Mouse (Mus musculus): ENCODE data around the gene 9930022D16Rik.

DNA sequence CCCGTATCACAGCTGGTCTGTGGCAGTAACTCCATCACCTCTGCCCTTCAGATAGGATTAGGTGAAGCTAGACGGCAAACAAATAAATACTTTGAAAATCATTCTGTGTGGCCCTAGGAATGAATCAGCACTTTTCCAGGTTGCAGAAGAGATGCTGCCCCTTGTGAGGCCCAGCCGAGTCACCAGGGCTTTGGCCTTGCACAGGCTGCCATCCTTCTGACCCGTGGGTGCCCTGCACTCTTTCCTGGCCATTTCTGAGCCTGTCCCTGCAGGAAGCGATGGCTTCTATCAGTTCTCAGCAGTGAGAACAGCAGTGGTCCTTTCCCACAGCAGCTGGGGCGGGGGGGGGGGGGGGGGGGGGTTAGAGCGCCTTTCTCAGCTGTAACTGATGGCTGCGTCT is 23.2 kb downstream of the 9930022D16Rik start:
- TF ChIP-seq POLR2A (IDR thresholded peaks at IDR 0.05; ENCODE audit: control insufficient read depth in 1 of 2, insufficient read depth in 1 of 2, low read depth in 1 of 2, low read length in 2 of 2, poor library complexity in 1 of 2) (no peak), CTCF (IDR thresholded peaks at IDR 0.05 in 2 of 3, conservative IDR thresholded peaks at IDR 0.05 in 1 of 3; ENCODE audit: control insufficient read depth in 1 of 3, insufficient read depth in 1 of 3, low read depth in 2 of 3, low read length in 3 of 3, poor library complexity in 1 of 3, severe bottlenecking in 1 of 3) (no peak), TBP (IDR thresholded peaks at IDR 0.05; ENCODE audit: low read depth, low read length) (no peak), MEF2A (IDR thresholded peaks at IDR 0.05; ENCODE audit: extremely low read depth, insufficient replicate concordance, low read depth, low read length, poor library complexity, severe bottlenecking) (no peak)

Data from MEL (cell line).